Mouse (Mus musculus): ENCODE results near the gene Nr1d1. TPM values are rescaled to one million over a fixed set of nuclear protein-coding genes. Genes with fewer than 3 reads are reported as not detected.

Gene Nr1d1
- polyA plus RNA-seq, 1 experiment: 206 TPM

DNA sequence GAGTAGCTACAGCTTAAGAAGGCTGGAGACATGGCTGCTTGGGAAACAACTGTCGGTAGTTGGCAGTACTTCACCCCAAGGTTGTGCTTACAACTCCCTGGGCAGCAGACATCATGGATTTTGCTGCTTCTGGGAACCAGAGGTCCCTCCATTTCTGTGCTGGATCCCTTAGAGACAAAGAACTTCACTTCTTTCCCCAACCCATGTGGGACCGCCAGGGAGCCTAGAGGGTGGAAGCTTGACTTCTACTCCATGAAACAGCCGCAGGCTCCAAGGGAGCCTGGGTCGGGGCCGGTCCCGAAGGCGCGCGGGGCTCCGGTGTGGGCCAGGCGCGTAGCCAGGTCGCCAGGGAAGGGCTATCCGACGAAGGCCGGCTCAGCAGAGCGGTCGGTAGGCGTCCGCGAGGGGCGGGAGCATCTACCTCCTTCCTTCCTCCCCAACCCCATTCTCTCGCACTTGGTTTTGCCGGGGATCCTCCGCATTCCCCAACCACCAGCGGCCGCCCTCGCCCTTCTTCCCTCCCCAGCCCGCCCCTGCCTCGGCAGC is 19.4 kb upstream of the Nr1d1 start:
- peak overlapping the region; percentile 73 for H3K4me3 ChIP-seq (ENCODE audit: low read depth, low read length)
- no peaks in the 10 kb centered on the region for H3K27me3 ChIP-seq (ENCODE audit: control insufficient read depth, insufficient read depth, low read length)
- H3K36me3 ChIP-seq (ENCODE audit: control insufficient read depth, insufficient read depth, low read length): peaks cover 10% of the 10 kb centered on the region
- peaks cover 8% of the 10 kb centered on the region for H3K4me1 ChIP-seq (ENCODE audit: control insufficient read depth, insufficient read depth, insufficient read length, low read length)
- TF ChIP-seq CTCF (IDR thresholded peaks at IDR 0.05; ENCODE audit: extremely low read depth, insufficient read length, insufficient replicate concordance, low read depth, low read length) (peak; percentile 32; the same call in 1 of the 2 replicates), POLR2A (IDR thresholded peaks at IDR 0.05; ENCODE audit: low read depth, low read length) (no peak)
- H3K27ac ChIP-seq (ENCODE audit: insufficient read depth, low read depth, low read length): peak overlapping the region; percentile 99
- under 1% methylated on average over 29 of the region's 30 CpGs for WGBS

DNA sequence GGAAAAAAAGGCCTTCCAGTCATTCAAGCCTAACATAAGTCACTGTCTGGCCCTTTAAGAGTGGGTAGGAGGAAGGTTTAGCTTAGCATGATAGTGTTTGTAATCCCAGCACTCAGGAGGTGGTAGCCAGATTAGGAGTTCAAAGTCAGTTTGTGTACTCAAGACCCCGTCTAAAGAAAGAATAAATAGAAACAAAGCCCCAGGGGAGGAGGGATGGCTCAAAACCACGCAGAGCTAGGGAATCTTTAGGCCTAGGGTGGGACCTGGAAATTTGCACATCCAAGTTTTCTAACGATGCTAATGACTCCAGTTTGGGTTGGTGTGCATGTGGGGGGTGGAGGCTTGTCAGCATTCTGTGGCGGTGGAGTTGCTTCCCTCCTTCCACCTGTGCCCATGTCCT is 16.9 kb upstream of the Nr1d1 start:
- Histone ChIP-seq H3K27ac (ENCODE audit: insufficient read depth, low read depth, low read length) (no peak overlapping the region), H3K36me3 (ENCODE audit: control insufficient read depth, insufficient read depth, low read length) (no peaks in the 10 kb centered on the region), H3K4me3 (ENCODE audit: low read depth, low read length) (no peak overlapping the region), H3K4me1 (ENCODE audit: control insufficient read depth, insufficient read depth, insufficient read length, low read length) (no peaks in the 10 kb centered on the region; the same call in 1 of the 2 replicates), H3K27me3 (ENCODE audit: control insufficient read depth, insufficient read depth, low read length) (no peaks in the 10 kb centered on the region)
- 45% methylated on average over 4 of the region's 4 CpGs for WGBS
- TF ChIP-seq CTCF (IDR thresholded peaks at IDR 0.05; ENCODE audit: extremely low read depth, insufficient read length, insufficient replicate concordance, low read depth, low read length): no peak
- TF ChIP-seq POLR2A (IDR thresholded peaks at IDR 0.05; ENCODE audit: low read depth, low read length): no peak

DNA sequence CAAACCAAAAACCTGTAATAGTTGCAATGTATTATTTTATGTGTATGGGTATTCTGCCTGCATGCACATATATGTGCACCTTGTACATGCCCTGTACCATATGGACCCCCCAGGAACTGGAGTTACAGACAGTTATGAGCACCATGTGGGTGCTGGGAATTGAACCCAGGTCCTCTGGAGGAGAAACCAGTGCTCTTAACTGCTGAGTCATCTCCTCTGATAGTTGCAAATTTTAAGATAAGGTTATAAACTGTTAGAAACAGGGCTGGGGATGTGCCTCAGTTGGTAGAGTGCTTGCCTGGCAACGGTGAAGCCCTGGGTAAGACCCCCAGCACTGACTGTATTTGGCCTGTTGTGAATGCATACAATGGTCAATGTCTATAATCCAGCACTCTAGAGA is 16.3 kb upstream of the Nr1d1 start:
- H3K36me3 ChIP-seq (ENCODE audit: control insufficient read depth, insufficient read depth, low read length): no peaks in the 10 kb centered on the region
- 91% methylated on average over 1 of the region's 1 CpGs for WGBS
- H3K4me3 ChIP-seq (ENCODE audit: low read depth, low read length): no peak overlapping the region
- no peak overlapping the region for H3K27ac ChIP-seq (ENCODE audit: insufficient read depth, low read depth, low read length)
- H3K27me3 ChIP-seq (ENCODE audit: control insufficient read depth, insufficient read depth, low read length): no peaks in the 10 kb centered on the region
- H3K4me1 ChIP-seq (ENCODE audit: control insufficient read depth, insufficient read depth, insufficient read length, low read length): no peaks in the 10 kb centered on the region; the same call in 1 of the 2 replicates
- TF ChIP-seq CTCF (IDR thresholded peaks at IDR 0.05; ENCODE audit: extremely low read depth, insufficient read length, insufficient replicate concordance, low read depth, low read length) (no peak), POLR2A (IDR thresholded peaks at IDR 0.05; ENCODE audit: low read depth, low read length) (no peak)

DNA sequence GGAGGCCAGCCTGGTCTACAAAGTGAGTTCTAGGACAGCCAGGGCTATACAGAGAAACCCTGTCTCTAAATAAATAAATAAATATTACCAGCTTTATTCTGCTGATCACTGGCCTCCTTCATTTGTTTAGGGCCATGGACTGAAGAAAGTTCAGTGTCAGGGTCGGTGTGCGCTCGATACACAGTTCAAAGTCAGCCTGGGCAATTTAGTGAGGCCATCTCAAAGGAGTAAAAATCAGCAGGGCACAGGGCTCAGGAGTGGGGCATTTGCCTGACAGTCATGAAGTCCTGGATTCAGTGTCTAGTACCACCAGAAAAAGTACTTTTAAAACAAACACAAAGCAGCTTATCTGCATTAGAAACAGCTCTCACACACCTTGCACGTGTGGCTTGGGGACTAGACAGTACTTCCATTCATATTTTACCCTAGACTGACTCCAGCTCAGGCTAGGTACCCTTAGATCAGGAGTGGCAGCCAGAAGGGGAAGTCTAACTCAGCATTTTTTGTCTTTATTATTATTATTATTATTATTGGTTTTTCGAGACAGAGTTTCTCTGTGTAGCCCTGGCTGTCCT is 15.6 kb upstream of the Nr1d1 start:
- H3K4me3 ChIP-seq (ENCODE audit: low read depth, low read length): no peak overlapping the region
- H3K27me3 ChIP-seq (ENCODE audit: control insufficient read depth, insufficient read depth, low read length): no peaks in the 10 kb centered on the region
- 47% methylated on average over 5 of the region's 5 CpGs for WGBS
- peaks cover 6% of the 10 kb centered on the region for H3K4me1 ChIP-seq (ENCODE audit: control insufficient read depth, insufficient read depth, insufficient read length, low read length)
- peak overlapping the region; percentile 52 for H3K27ac ChIP-seq (ENCODE audit: insufficient read depth, low read depth, low read length)
- no peaks in the 10 kb centered on the region for H3K36me3 ChIP-seq (ENCODE audit: control insufficient read depth, insufficient read depth, low read length)
- TF ChIP-seq POLR2A (IDR thresholded peaks at IDR 0.05; ENCODE audit: low read depth, low read length) (no peak), CTCF (IDR thresholded peaks at IDR 0.05; ENCODE audit: extremely low read depth, insufficient read length, insufficient replicate concordance, low read depth, low read length) (no peak)

DNA sequence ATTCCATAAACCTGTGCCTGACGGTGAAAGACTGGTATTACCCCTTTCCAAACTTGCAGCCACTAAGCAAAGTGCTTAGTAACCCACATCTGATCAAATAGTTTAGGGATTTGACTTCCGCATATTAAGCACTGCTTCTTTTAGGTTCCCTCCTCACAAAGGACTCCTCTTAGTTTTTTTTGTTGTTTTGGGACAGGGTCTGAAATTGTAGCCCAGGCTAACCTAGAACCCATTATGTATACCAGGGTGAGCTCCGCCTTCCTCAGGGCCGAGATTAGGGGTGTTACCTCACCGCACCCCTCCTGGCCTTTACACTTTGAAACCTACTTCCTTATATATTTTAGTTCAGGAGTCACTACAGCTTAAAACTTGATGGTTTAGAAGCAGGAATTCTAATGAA is 14.7 kb upstream of the Nr1d1 start:
- Histone ChIP-seq H3K27me3 (ENCODE audit: control insufficient read depth, insufficient read depth, low read length) (no peaks in the 10 kb centered on the region), H3K4me3 (ENCODE audit: low read depth, low read length) (no peak overlapping the region), H3K27ac (ENCODE audit: insufficient read depth, low read depth, low read length) (peak overlapping the region; percentile 52), H3K4me1 (ENCODE audit: control insufficient read depth, insufficient read depth, insufficient read length, low read length) (peaks cover 12% of the 10 kb centered on the region), H3K36me3 (ENCODE audit: control insufficient read depth, insufficient read depth, low read length) (no peaks in the 10 kb centered on the region)
- no peak for TF ChIP-seq CTCF (IDR thresholded peaks at IDR 0.05; ENCODE audit: extremely low read depth, insufficient read length, insufficient replicate concordance, low read depth, low read length)
- TF ChIP-seq POLR2A (IDR thresholded peaks at IDR 0.05; ENCODE audit: low read depth, low read length): no peak
- WGBS: 11% methylated on average over 5 of the region's 5 CpGs

DNA sequence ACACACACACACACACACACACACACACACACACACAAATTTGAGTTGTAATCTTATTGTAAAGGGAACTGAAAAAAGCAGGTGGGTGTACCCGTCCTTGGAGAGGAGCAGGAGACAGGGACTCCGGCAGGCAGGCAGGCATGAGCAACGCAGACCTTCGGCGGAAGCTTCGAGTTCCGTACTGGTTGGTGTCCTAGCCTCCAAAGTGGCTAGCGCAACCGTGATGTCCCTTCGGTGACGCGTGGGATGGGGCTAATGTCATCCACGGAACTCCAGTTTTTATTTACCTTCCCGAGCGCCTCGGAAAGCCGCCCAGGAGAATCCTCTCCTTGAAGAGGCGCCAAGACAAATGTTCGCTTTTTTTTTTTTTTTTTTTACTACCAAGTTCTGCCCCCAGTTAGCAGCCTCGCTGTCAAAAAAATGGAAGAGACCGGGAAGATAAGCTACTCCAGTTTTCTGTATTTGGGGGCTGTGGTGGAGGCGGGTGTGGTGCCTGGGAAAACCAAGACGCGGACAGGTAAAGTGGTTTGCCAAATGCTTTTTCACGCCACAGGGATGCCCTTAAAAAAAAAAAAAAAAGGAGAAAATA is 14.2 kb upstream of the Nr1d1 start:
- Histone ChIP-seq H3K27ac (ENCODE audit: insufficient read depth, low read depth, low read length) (peak overlapping the region; percentile 54), H3K4me3 (ENCODE audit: low read depth, low read length) (peak overlapping the region; percentile 60), H3K36me3 (ENCODE audit: control insufficient read depth, insufficient read depth, low read length) (no peaks in the 10 kb centered on the region), H3K4me1 (ENCODE audit: control insufficient read depth, insufficient read depth, insufficient read length, low read length) (peaks cover 15% of the 10 kb centered on the region), H3K27me3 (ENCODE audit: control insufficient read depth, insufficient read depth, low read length) (no peaks in the 10 kb centered on the region)
- TF ChIP-seq POLR2A (IDR thresholded peaks at IDR 0.05; ENCODE audit: low read depth, low read length): no peak
- TF ChIP-seq CTCF (IDR thresholded peaks at IDR 0.05; ENCODE audit: extremely low read depth, insufficient read length, insufficient replicate concordance, low read depth, low read length): no peak
- WGBS: under 1% methylated on average over 25 of the region's 25 CpGs

DNA sequence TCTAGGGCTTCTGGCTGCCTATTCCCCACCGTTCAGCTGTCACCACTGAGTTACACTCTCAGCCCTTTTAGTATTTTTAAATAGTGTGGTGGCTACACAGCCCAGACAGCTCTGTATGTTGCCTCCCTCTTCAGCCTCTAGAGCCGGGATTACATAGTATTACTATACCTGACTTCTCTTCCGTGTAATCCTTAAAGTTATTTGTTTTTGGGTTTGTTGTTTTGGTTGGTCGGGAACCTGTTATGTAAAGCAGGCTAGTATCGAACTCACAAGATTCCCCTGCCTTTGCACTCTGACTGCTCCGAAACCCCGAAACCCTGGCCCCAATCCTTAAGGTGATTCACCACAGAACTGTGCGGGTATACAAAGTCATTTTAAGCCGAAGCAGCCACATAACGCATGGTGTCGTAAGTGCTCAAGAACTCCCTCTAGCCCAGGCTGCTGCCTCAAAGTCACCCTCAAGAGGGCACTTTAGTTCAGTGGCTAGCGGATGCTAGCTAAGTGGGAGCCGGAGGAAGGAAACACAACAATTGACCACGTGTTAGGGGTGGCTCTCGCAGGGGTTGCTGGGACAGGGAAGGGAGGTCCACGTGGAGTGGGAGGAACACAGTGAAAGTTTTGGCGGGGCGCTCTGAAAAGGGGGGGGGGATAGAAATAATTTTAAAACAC is 13.6 kb upstream of the Nr1d1 start:
- H3K27ac ChIP-seq (ENCODE audit: insufficient read depth, low read depth, low read length): peak overlapping the region; percentile 67
- H3K4me1 ChIP-seq (ENCODE audit: control insufficient read depth, insufficient read depth, insufficient read length, low read length): peaks cover 22% of the 10 kb centered on the region
- peak overlapping the region; percentile 60 for H3K4me3 ChIP-seq (ENCODE audit: low read depth, low read length)
- H3K36me3 ChIP-seq (ENCODE audit: control insufficient read depth, insufficient read depth, low read length): no peaks in the 10 kb centered on the region
- H3K27me3 ChIP-seq (ENCODE audit: control insufficient read depth, insufficient read depth, low read length): no peaks in the 10 kb centered on the region
- peak; percentile 74; the same call in 1 of the 2 replicates for TF ChIP-seq CTCF (IDR thresholded peaks at IDR 0.05; ENCODE audit: extremely low read depth, insufficient read length, insufficient replicate concordance, low read depth, low read length)
- no peak; the same call in 1 of the 2 replicates for TF ChIP-seq POLR2A (IDR thresholded peaks at IDR 0.05; ENCODE audit: low read depth, low read length)
- 3% methylated on average over 18 of the region's 18 CpGs for WGBS
